Mouse (Mus musculus) T-helper 2 cell (primary cell): Measurements from ENCODE around the gene Aars.
"Not testable (repeated sequence)": the region's sequence is repeated elsewhere in the genome, so short reads cannot be mapped to it uniquely, and the experiment has no call there.

Experiments
- in situ Hi-C: fragments of 300-600 bp; cut with MboI, MseI; formaldehyde crosslinking; loops from one replicate; pipeline ENCODE4 v1.15.1; 2025; ENCODE audit warnings: high pct_unique_total_duplicates

The Aars gene

GRCm38 (mm10) chr8:111032916-111033315 lies at the start of gene Aars:
Gene Aars (plus strand): TSS chr8:111033144.
- in situ Hi-C loops, result loop anchor here (5.0 to 25.0 kb wide), 2 partner anchors 41 to 554 kb away; no protein-coding TSS in a partner anchor

- in situ Hi-C loops, result loop anchor here (10.0 kb wide), 1 partner anchor 163 kb away; no protein-coding TSS in a partner anchor
Observed at GRCm38 (mm10) chr8:110987805-110988744, 44.9 kb upstream of the Aars start.

- in situ Hi-C loops, result loop anchor here (5.0 kb wide), 1 partner anchor 42 kb away; the partner anchor contains the start of genes Aars and Ddx19b
Observed at GRCm38 (mm10) chr8:110990017-110990416, 42.9 kb upstream of the Aars start.

- in situ Hi-C loops, result no loop called here
Observed at GRCm38 (mm10) chr8:110996641-110997430, 36.1 kb upstream of the Aars start.

- in situ Hi-C loops, result no loop called here
Observed at GRCm38 (mm10) chr8:110997547-110998531, 35.1 kb upstream of the Aars start, which contains the start of gene Ddx19a. Gene Ddx19a (minus strand): TSS chr8:110997800.

GRCm38 (mm10) chr8:111010230-111010991 lies 22.5 kb upstream of the Aars start:
- in situ Hi-C loops, result not testable (repeated sequence)

- in situ Hi-C loops, result loop anchor here (25.0 kb wide), 1 partner anchor 561 kb away; no protein-coding TSS in a partner anchor
Observed at GRCm38 (mm10) chr8:111026609-111027008, 6.3 kb upstream of the Aars start.

- in situ Hi-C loops, result loop anchor here (25.0 kb wide), 1 partner anchor 560 kb away; no protein-coding TSS in a partner anchor
Observed at GRCm38 (mm10) chr8:111027391-111027937, 5.5 kb upstream of the Aars start.

- in situ Hi-C loops, result loop anchor here (25.0 kb wide), 1 partner anchor 558 kb away; no protein-coding TSS in a partner anchor
Observed at GRCm38 (mm10) chr8:111029589-111029988, 3.4 kb upstream of the Aars start.

GRCm38 (mm10) chr8:111030045-111030444 lies 2.9 kb upstream of the Aars start:
- in situ Hi-C loops, result loop anchor here (5.0 to 25.0 kb wide), 2 partner anchors 38 to 557 kb away; no protein-coding TSS in a partner anchor

GRCm38 (mm10) chr8:111031572-111031971 lies 1.4 kb upstream of the Aars start, which contains the start of gene Ddx19b:
Gene Ddx19b (minus strand): TSS chr8:111031751.
- in situ Hi-C loops, result loop anchor here (5.0 to 25.0 kb wide), 2 partner anchors 39 to 556 kb away; no protein-coding TSS in a partner anchor

GRCm38 (mm10) chr8:111033482-111034215 lies 705 bp downstream of the Aars start:
- in situ Hi-C loops, result loop anchor here (5.0 to 25.0 kb wide), 2 partner anchors 41 to 554 kb away; no protein-coding TSS in a partner anchor

GRCm38 (mm10) chr8:111034276-111034675 lies 1.3 kb downstream of the Aars start:
- in situ Hi-C loops, result loop anchor here (5.0 to 25.0 kb wide), 2 partner anchors 42 to 553 kb away; no protein-coding TSS in a partner anchor

- in situ Hi-C loops, result loop anchor here (25.0 kb wide), 1 partner anchor 551 kb away; no protein-coding TSS in a partner anchor
Observed at GRCm38 (mm10) chr8:111036591-111036990, 3.6 kb downstream of the Aars start.

- in situ Hi-C loops, result loop anchor here (25.0 kb wide), 1 partner anchor 545 kb away; no protein-coding TSS in a partner anchor
Observed at GRCm38 (mm10) chr8:111042546-111042945, 9.6 kb downstream of the Aars start.

GRCm38 (mm10) chr8:111044003-111044734 lies 11.2 kb downstream of the Aars start:
- in situ Hi-C loops, result loop anchor here (25.0 kb wide), 1 partner anchor 543 kb away; no protein-coding TSS in a partner anchor

GRCm38 (mm10) chr8:111048694-111049093 lies 15.8 kb downstream of the Aars start:
- in situ Hi-C loops, result loop anchor here (25.0 kb wide), 1 partner anchor 539 kb away; no protein-coding TSS in a partner anchor
